Mouse (Mus musculus) embryonic facial prominence, embryonic 14.5 days (tissue): Measurements from ENCODE around the gene Olfr1225. TPM values are rescaled to one million over a fixed set of nuclear protein-coding genes. Genes with fewer than 3 reads are reported as not detected.
"Not testable (repeated sequence)": the region's sequence is repeated elsewhere in the genome, so short reads cannot be mapped to it uniquely, and the experiment has no call there.

Experiments
- ATAC-seq: fragments of 200-750 bp; cut with Nextera tagmentation; 2 replicates; pipeline ENCODE4 v1.8.0; 2017; ENCODE audit warnings: low read depth, moderate number of reproducible peaks, moderate TSS enrichment
- DNase-seq: peaks from one replicate; pipeline ENCODE4 v3.0.0-alpha.2; 2015; ENCODE audit warnings: low spot score
- H3K27ac ChIP-seq: fragments of 300-500 bp; sonication (generic); replicated peaks from 2 replicates; pipeline ENCODE4 v1.5.1; 2014; ENCODE audit warnings: low read depth, mild to moderate bottlenecking, low read length, moderate library complexity
- H3K27me3 ChIP-seq: fragments of 300-500 bp; sonication (generic); replicated peaks from 2 replicates; pipeline ENCODE4 v1.6.1; 2014; ENCODE audit warnings: low read length; ENCODE audit not compliant: control insufficient read depth, insufficient read depth
- H3K36me3 ChIP-seq: fragments of 300-500 bp; sonication (generic); 2 replicates; pipeline ENCODE4 v1.6.1; 2014; ENCODE audit warnings: low read length, mixed read lengths; ENCODE audit not compliant: control insufficient read depth, insufficient read depth
- H3K4me1 ChIP-seq: fragments of 300-500 bp; sonication (generic); 2 replicates; pipeline ENCODE4 v1.6.1; 2014; ENCODE audit warnings: antibody characterized with exemption, low read length; ENCODE audit not compliant: control insufficient read depth, insufficient read depth
- H3K4me2 ChIP-seq: fragments of 300-500 bp; sonication (generic); 2 replicates; pipeline ENCODE4 v1.6.1; 2014; ENCODE audit warnings: low read depth, mild to moderate bottlenecking, low read length, moderate library complexity, mixed read lengths
- H3K4me3 ChIP-seq: fragments of 300-500 bp; sonication (generic); 2 replicates; pipeline ENCODE4 v1.5.1; 2014; ENCODE audit warnings: low read depth, mild to moderate bottlenecking, low read length
- H3K9ac ChIP-seq: fragments of 300-500 bp; sonication (generic); 2 replicates; pipeline ENCODE4 v1.6.1; 2014; ENCODE audit warnings: low read depth, mild to moderate bottlenecking, low read length, moderate library complexity, mixed read lengths
- H3K9me3 ChIP-seq: fragments of 300-500 bp; sonication (generic); 2 replicates; pipeline ENCODE4 v1.6.1; 2016; ENCODE audit warnings: low read length; ENCODE audit not compliant: control insufficient read depth
- WGBS: fragments of 180-500 bp; shearing (Covaris S2); extraction: QIAGEN DNeasy Blood & Tissue Kit; methylation state at CpG from one replicate; pipeline ENCODE4 v1.1.7; 2014; 5-methylcytosine and 5-hydroxymethylcytosine counted together
- polyA plus RNA-seq: library from polyadenylated mRNA; unstranded; fragments of >200 nt; fragmentation: Nextera tagmentation; extraction: Ambion mirVana; gene quantifications from 2 replicates; pipeline ENCODE4 v1.2.1, GENCODE M21; 2014

Olfr1225 gene
- polyA plus RNA-seq: not detected in 2 replicates

DNA sequence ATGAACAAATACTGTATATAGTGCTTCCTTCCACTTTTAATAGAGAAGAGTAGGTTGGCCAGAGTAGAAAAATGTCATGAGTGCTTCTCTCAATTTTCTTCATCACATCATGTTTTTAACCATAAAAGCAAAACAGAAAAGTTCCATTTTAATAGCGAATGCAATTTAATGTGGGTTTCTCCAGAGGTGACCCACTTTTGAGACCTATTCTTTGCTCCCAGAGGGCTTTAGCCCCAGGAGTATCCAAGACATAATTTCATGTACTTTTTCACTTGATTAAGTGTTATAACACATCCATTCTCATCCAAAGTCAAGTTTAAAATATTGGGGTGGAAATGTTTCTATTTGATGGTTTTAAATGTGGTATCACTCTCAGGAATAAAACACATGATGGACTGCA, at the start of gene Olfr1225:
Gene Olfr1225, minus strand, starts transcription at position 101 of the 400 bp plus-strand sequence.
- WGBS: 97% methylated on average over 1 of the region's 1 CpGs
- H3K9ac ChIP-seq: no peak within 1 kb of the TSS
- H3K4me1 ChIP-seq: no peaks in the 10 kb centered on the region
- ATAC-seq (no peak), DNase-seq (no peak)
- H3K27me3 ChIP-seq: no peaks in the 10 kb centered on the region
- H3K27ac ChIP-seq: no peak within 1 kb of the TSS
- H3K4me3 ChIP-seq: no peak within 1 kb of the TSS
- H3K36me3 ChIP-seq: no peaks in the 10 kb centered on the region
- no peaks in the 10 kb centered on the region for H3K9me3 ChIP-seq
- H3K4me2 ChIP-seq: no peak within 1 kb of the TSS

DNA sequence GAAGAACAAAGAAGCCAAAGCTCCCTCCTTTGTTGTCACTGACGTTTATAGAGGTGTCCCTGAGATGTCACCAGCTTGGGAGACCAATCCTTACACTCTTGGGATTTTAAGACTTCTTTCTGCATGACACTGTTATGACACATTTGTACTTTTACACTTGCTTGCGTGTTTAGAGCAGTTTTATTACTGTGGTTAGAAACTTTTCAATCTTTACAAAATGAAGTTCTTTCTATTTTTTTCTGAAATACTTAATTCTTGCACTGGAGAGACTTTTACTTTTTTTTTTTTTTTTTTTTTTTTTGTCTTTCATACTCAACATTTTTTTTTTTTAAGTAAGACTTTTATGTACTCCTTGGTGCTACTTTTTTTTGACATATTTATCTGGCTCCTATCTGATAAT, 25.5 kb upstream of the Olfr1225 start, which contains the start of gene Olfr1226:
Gene Olfr1226, minus strand, starts transcription at position 101 of the 400 bp plus-strand sequence.
- Histone ChIP-seq H3K4me2 (no peak within 1 kb of the TSS), H3K4me3 (no peak within 1 kb of the TSS), H3K27me3 (no peaks in the 10 kb centered on the region), H3K4me1 (no peaks in the 10 kb centered on the region), H3K9ac (no peak within 1 kb of the TSS), H3K27ac (no peak within 1 kb of the TSS), H3K36me3 (no peaks in the 10 kb centered on the region), H3K9me3 (no peaks in the 10 kb centered on the region)
- ATAC-seq: no peak
- DNase-seq: no peak
- WGBS: 67% methylated on average over 2 of the region's 2 CpGs

DNA sequence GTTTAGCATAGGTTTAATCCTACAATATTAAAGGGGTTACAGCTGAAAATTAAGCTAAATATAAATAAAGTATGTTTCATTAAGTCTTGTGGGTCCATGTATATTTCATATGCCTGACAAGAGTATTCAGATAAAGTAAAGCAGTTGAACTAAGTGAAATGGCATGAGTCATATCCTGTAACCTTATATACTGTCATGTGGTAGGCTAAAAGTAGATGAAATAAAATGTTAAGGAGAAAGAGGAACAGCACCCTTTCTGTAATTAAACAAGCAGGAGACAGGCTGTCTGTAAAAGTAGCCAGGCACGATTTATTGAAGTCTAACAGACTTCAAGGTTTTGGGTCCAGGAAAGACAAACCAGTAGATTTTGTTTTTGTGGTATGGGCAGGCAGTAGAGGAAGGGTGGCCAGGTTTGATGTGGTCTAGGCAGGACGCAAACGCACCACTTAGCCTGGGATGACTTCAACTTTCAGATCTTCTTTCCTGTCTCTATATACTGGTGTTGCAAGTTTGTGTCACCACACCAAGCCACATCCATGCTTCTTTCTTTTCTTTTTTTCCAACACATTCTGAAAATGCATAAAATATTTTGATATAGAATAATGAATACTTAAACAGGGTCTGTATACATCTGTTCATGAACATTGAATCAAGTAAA, 22.0 kb upstream of the Olfr1225 start:
- WGBS: 75% methylated on average over 3 of the region's 3 CpGs
- DNase-seq: no peak

DNA sequence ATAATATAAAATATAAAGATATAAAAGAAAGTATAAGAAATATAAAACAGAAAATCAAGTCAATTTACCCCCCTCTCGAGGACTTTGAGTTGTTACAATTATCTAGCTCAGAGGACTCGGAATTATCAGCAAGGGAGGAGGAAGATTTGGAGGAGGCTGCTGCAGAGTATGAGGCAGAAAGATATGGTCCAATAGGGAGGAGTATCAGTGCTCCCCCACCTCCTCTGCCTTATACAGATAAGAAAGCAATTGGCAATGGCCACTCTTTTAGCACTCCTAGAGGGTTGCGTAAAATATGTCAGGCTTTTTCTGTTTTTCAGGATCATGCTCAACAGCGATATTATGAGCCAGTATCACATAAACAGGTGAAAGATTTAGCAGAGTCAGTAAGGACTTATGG, 9.8 kb downstream of the Olfr1225 start:
- H3K36me3 ChIP-seq, H3K4me2 ChIP-seq, H3K4me3 ChIP-seq, H3K9me3 ChIP-seq, H3K27ac ChIP-seq, H3K4me1 ChIP-seq, DNase-seq, ATAC-seq, H3K9ac ChIP-seq, H3K27me3 ChIP-seq: not testable (repeated sequence)
- 89% methylated on average over 4 of the region's 4 CpGs for WGBS

More for the DNA sequence above, 22.0 kb upstream of the Olfr1225 start:
- Histone ChIP-seq H3K4me1 (no peaks in the 10 kb centered on the region), H3K36me3 (no peaks in the 10 kb centered on the region), H3K4me2 (no peak overlapping the region), H3K9me3 (no peaks in the 10 kb centered on the region), H3K27me3 (no peaks in the 10 kb centered on the region), H3K27ac (no peak overlapping the region), H3K4me3 (no peak overlapping the region), H3K9ac (no peak overlapping the region)
- ATAC-seq: no peak

DNA sequence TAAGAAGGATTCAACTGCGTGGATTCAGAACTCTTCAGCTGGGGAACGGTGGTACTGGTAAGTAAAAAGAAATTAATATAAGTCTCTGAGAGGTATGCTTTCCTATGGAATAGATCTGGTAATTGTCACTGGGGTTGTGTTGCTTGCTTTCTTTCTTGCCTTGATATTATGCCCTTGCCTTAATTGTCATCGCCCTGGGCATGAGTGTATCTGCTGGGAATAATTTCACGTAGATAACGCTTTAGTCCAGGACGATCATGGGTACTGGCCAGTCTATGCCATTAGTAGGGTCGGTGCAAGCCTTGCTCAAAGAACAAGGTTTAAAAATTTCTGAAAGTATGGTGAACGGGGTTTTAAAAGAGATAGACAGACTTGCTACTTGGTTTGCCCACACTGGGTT, 10.5 kb downstream of the Olfr1225 start, which contains the start of gene Olfr1224-ps1:
Gene Olfr1224-ps1, minus strand, starts transcription at position 101 of the 400 bp plus-strand sequence.
- H3K4me3 ChIP-seq, ATAC-seq, H3K9me3 ChIP-seq, H3K27ac ChIP-seq, DNase-seq, H3K9ac ChIP-seq, H3K4me1 ChIP-seq, H3K36me3 ChIP-seq, H3K4me2 ChIP-seq, H3K27me3 ChIP-seq: not testable (repeated sequence)
- 95% methylated on average over 8 of the region's 8 CpGs for whole genome bisulfite sequencing

DNA sequence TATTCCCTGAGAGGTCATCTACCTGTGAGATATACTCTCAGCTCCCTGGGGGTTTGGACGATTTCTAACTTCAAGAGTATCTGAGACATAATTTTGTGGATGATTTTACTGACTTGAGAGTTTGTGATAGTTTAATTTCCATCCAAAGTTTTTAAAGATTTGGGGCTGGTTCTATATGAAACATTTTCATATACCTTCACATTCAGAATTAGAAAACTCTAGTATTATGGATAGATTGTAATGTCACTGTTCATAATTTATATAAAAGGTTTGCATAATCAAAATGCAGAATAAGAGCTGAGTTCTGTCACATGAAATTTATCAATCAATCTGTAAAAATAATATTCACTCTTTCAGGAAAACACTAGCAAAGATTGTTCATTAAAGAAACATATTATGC, 23.0 kb downstream of the Olfr1225 start, which contains the start of gene Olfr1223:
Gene Olfr1223, minus strand, starts transcription at position 101 of the 400 bp plus-strand sequence.
- no peaks in the 10 kb centered on the region for H3K27me3 ChIP-seq
- no peaks in the 10 kb centered on the region for H3K4me1 ChIP-seq
- H3K9me3 ChIP-seq: no peaks in the 10 kb centered on the region
- H3K9ac ChIP-seq: no peak within 1 kb of the TSS
- no peak within 1 kb of the TSS for H3K4me3 ChIP-seq
- H3K4me2 ChIP-seq: no peak within 1 kb of the TSS
- no peak for DNase-seq
- no peak within 1 kb of the TSS for H3K27ac ChIP-seq
- 61% methylated on average over 1 of the region's 1 CpGs for WGBS
- no peak for ATAC-seq
- no peaks in the 10 kb centered on the region for H3K36me3 ChIP-seq

DNA sequence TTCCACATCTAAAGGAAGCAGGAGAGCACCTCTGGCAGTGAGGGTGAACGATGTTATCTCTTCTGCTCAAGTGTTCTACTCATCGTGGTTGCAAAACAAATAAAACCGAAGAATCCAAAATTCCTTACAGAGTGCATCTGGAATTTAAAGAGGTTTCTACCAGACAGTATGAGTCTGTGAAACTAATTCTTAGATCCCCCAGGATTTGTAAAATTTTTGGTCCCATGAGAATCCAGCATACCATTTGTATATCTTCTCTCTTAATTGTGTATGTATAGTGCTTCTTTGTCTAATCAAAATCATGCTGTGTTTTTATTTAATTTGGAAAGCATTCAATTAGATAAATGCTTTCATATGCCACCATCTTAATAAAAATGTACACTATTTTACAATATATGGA, 41.5 kb downstream of the Olfr1225 start, which contains the start of gene Olfr1222:
Gene Olfr1222, minus strand, starts transcription at position 101 of the 400 bp plus-strand sequence.
- DNase-seq (peak; percentile 1), ATAC-seq (no peak)
- H3K36me3 ChIP-seq: no peaks in the 10 kb centered on the region
- no peaks in the 10 kb centered on the region for H3K4me1 ChIP-seq
- no peaks in the 10 kb centered on the region for H3K27me3 ChIP-seq
- no peak within 1 kb of the TSS for H3K4me2 ChIP-seq
- no peak within 1 kb of the TSS for H3K4me3 ChIP-seq
- no peak within 1 kb of the TSS for H3K9ac ChIP-seq
- WGBS: 56% methylated on average over 3 of the region's 3 CpGs
- H3K27ac ChIP-seq: no peak within 1 kb of the TSS
- no peaks in the 10 kb centered on the region for H3K9me3 ChIP-seq
